Mouse (Mus musculus): ENCODE measurements around the gene Prdm4. TPM values are rescaled to one million over a fixed set of nuclear protein-coding genes. Genes with fewer than 3 reads are reported as not detected.

Prdm4 gene
- 10 to 100 TPM; 58.7 to 69.1 TPM for total RNA-seq (2023)

DNA sequence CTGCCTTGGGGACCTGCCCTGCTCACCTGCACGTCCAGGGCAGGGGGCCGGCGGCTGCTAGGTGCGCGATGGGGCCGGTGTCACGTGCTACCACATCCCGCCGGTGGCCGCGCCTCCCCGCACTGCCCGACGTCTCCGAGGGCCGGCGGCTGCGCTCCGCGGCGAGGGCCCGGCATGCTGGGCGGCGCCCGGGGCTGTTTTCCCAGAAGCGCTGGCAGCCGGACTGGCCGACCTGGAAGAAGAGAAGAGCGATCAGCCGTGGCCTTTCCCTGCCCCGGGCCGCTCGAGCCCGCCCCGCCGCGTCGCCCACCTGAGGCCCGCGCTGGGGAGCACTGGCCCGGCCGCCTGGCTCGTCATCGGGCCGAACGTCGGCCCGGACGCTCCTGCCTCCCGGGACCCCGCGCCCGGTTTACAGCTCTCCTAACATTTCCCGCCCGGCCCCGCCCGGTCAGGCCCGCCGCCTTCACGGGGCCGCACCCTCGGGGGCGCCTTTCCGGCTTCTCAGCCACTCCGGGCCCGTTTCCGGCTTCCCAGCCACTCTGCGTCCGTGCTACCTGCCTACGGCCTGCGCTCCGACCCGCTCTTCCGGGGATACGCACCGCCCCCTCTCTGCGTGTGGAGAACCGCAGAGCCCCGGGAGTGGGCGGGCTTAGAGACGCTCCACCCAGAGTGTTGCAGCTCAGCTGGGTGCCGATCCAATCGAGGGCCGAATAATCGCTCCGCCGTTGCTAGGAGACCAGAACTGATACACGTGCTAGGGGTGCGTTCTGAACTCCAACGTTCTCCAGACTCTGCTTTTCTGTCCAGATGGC, at the start of gene Prdm4:
TSS of gene Prdm4 (minus strand) at position 645 of the 812 bp plus-strand sequence.

DNA sequence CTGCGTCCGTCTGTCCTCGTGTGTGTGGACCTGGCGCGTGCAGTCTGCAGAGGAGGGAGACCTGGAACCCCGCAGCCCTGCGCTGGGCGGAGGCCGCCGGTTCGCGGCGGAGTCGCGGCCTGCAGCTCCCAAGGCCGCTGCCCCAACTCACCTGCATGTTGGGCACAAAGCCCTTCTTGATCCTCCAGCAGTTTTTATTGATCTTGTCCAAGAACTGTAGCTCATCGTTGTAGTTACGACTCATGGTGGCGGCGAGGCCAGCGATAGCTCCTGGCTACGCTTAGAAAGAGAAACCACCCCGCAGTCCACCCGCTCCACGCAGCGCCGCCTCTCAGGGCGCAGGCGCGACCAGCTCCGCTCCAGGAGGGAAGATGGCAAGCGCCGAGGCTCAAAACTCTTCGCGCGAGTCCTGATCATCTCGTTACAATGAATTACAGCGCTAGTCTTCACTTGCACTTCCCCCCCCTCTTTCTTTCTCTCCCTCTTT, 40.6 kb upstream of the Prdm4 start, which contains the start of gene Rtcb:
TSS of gene Rtcb (minus strand) at position 360 of the 487 bp plus-strand sequence.

DNA sequence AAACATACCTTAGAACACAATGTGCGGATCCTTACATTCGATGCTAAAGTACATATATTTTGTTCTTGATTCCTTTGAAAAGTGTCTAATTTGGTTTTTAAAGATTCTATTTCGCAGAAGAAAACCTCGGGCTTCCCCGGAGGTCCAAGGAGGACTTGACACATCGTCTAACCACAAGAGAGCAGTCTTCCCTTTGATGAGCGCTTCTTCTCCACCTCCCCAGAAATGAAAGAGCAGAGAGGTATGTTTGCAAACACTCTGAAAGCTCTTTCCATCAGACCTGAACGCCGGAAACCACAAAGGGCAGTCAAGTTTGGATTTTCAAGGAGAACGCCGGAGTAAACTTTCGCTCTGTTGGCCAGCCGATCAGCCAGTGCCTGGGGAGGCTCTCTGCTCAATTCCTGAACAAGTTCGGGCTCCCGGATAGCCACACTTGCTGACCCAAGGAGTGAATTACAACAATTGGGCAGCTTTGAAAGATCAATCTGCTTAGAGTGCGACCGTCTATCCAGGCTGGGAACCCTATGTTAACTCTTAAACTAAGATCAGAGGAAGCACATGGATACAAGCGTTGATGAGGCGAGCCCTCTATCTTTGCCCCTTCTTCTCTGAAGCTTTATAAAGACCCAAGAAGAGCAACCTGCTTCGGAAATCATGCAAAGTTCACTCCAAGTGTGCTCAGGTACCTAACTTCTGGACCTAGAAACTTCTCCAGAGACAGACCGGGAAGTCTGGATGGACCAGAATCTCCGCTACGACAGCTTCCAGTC, 10.9 kb upstream of the Prdm4 start, which contains the start of gene Ascl4:
TSS of gene Ascl4 (plus strand) at position 6 of the 770 bp plus-strand sequence.

Other genes with a start within 250 kb of the Prdm4 start
- gene Pwp1, start 87.6 kb downstream of the Prdm4 start, total RNA-seq (2023), result 10 to 100 TPM; 27.2 to 29.0 TPM
- gene Ascl4, start 10.5 kb upstream of the Prdm4 start, total RNA-seq (2023), result not detected
- gene Rtcb, start 40.7 kb upstream of the Prdm4 start, total RNA-seq (2023), result 100 to 1,000 TPM; 109 to 110 TPM
- gene Bpifc, start 94.8 kb upstream of the Prdm4 start, total RNA-seq (2023), result not detected
- 10 to 100 TPM; 45.5 to 46.0 TPM for gene Fbxo7, start 104.8 kb upstream of the Prdm4 start, total RNA-seq (2023)